Mouse (Mus musculus) kidney, adult 9 months (tissue): ENCODE measurements around the gene Rpp38.
A peak's percentile ranks its signal among the peaks of the same experiment; 100 is the strongest.

Experiments
- DNase-seq: peaks from one replicate; pipeline ENCODE4 v3.0.0; 2022

Rpp38 gene

GRCm38 (mm10) chr2:3332484-3333242 lies at the start of gene Rpp38:
Gene Rpp38 (minus strand): TSS chr2:3332643.
- peak; percentile 99 for DNase-seq

- no peak for DNase-seq
Observed at GRCm38 (mm10) chr2:3365127-3365526, 32.7 kb upstream of the Rpp38 start.

- no peak for DNase-seq
Observed at GRCm38 (mm10) chr2:3361067-3361466, 28.6 kb upstream of the Rpp38 start.

- no peak for DNase-seq
Observed at GRCm38 (mm10) chr2:3357887-3358286, 25.4 kb upstream of the Rpp38 start.

- DNase-seq = no peak
Observed at GRCm38 (mm10) chr2:3356311-3356710, 23.9 kb upstream of the Rpp38 start.

- no peak for DNase-seq
Observed at GRCm38 (mm10) chr2:3355793-3356192, 23.4 kb upstream of the Rpp38 start.

GRCm38 (mm10) chr2:3353160-3353559 lies 20.7 kb upstream of the Rpp38 start:
- no peak for DNase-seq

GRCm38 (mm10) chr2:3348919-3349318 lies 16.5 kb upstream of the Rpp38 start:
- peak; percentile 52 for DNase-seq

- DNase-seq = no peak
Observed at GRCm38 (mm10) chr2:3348422-3348821, 16.0 kb upstream of the Rpp38 start.

- peak; percentile 75 for DNase-seq
Observed at GRCm38 (mm10) chr2:3335611-3336301, 3.3 kb upstream of the Rpp38 start, which contains the start of gene Acbd7. Gene Acbd7 (plus strand): TSS chr2:3336168.

GRCm38 (mm10) chr2:3333761-3334160 lies 1.3 kb upstream of the Rpp38 start:
- DNase-seq = no peak

GRCm38 (mm10) chr2:3332056-3332455 lies 387 bp downstream of the Rpp38 start:
- no peak for DNase-seq

GRCm38 (mm10) chr2:3331071-3331703 lies 1.3 kb downstream of the Rpp38 start:
- no peak for DNase-seq

GRCm38 (mm10) chr2:3327351-3327750 lies 5.1 kb downstream of the Rpp38 start:
- peak; percentile 73 for DNase-seq

GRCm38 (mm10) chr2:3326547-3326946 lies 5.9 kb downstream of the Rpp38 start:
- no peak for DNase-seq

- no peak for DNase-seq
Observed at GRCm38 (mm10) chr2:3324381-3325130, 7.9 kb downstream of the Rpp38 start.

GRCm38 (mm10) chr2:3323132-3323531 lies 9.3 kb downstream of the Rpp38 start:
- DNase-seq = no peak

GRCm38 (mm10) chr2:3305426-3306025 lies 26.9 kb downstream of the Rpp38 start:
- peak; percentile 25 for DNase-seq

GRCm38 (mm10) chr2:3295826-3296225 lies 36.6 kb downstream of the Rpp38 start:
- no peak for DNase-seq

GRCm38 (mm10) chr2:3292170-3292569 lies 40.3 kb downstream of the Rpp38 start:
- DNase-seq = no peak

- no peak for DNase-seq
Observed at GRCm38 (mm10) chr2:3289581-3289980, 42.9 kb downstream of the Rpp38 start.

GRCm38 (mm10) chr2:3286243-3286642 lies 46.2 kb downstream of the Rpp38 start:
- DNase-seq = no peak

GRCm38 (mm10) chr2:3285709-3286108 lies 46.7 kb downstream of the Rpp38 start:
- DNase-seq = no peak
